Mouse (Mus musculus) lung, postnatal 25 days (tissue): ENCODE measurements around the gene Rbl2.

Experiments
- DNase-seq: peaks from one replicate; pipeline ENCODE4 v3.0.0; 2022; ENCODE audit warnings: low spot score

The Rbl2 gene

DNA sequence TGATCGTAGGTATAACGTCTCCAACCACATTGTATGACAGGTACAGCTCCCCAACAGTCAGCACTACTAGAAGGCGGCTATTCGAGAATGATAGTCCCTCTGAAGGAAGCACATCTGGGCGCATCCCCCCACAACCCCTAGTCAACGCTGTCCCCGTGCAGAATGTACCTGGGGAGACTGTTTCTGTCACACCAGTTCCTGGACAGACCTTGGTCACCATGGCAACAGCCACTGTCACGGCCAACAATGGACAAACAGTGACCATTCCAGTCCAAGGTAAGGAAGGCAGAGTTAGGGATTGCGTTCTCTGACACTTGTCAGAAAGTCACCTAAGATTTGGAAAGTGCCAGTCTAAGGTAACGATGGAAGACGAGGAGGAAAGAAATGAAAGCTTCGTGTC, 36.4 kb downstream of the Rbl2 start:
- DNase-seq = no peak

DNA sequence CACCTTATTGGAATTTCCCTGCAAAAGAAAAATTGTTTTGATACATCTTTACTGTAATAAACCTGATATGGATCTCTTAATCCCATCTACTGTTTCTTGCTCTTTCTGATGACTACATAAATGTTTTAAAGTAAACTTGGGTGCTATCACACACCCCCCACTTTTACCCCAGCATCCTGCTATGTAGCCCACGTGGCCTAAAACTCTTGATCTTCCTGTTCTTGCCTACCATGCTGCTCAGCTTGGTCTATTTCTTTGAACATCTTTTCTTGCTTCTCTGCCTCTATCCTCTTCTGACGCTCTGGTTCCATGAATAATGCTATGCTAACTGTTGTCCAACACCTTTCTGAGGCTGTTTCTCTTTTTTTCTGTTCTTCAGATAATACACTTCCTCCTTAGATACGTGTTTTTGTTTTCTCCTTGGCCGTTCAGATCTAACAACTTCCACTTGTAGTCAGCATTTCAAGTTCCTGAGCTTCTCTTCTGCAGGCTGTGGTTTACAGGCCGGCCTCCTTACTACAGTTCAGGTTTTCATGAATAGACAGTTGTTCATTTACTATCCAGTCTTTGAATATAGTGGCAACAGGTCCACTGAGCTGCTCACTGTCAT, 42.1 kb downstream of the Rbl2 start:
- no peak for DNase-seq

DNA sequence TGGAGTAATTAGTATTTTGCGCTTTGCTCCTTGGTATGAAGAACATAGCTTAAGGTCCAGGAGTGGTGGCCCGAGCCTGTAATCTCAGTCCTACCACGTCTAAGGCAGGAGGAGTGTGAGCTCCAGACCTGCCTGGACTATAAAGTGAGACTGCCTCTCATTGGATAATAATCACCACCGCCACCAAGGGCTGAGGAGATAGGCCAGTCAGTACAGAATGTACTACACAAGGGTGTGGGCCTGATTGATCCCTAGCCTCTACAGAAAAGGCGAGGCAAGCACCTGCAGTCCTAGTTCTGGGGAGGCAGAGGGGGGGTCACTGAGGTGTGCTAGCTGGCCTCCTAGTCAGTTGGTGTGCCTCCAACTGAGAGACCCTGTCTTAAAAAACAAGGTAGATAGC, 44.6 kb downstream of the Rbl2 start:
- no peak for DNase-seq

DNA sequence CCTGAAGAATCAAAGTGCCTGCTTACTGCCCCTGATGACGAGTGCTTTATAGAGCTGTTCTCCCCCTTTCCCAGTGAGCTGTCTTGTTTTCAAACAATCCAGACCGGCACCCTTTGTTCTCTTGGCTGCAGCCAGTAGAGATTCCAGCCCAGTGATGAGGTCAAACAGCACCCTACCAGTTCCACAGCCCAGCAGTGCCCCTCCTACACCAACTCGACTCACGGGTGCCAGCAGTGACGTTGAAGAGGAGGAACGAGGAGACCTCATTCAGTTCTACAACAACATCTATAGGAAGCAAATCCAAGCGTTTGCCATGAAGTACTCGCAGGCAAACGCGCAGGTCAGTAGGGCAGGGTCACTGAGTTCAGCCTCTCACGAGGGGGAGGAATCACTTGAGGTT, 45.1 kb downstream of the Rbl2 start:
- DNase-seq = no peak

DNA sequence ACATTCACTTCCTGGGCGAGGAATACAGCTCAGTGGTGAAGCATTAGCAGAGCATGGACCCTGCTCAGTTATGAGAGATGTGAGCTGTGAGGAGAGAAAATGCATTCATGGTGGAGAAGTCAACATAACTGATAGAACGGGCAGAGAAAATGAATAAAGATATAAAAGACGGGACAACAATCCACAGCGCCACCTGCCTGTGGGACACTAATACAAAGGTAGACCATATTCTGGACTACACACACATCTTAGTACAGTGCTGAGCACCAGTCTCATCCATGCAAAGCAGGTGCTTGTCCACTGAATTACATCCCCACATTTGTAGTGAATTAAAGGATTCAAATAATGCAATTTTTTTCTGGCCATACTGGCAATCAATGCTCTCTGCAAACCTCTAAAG, 47.7 kb downstream of the Rbl2 start:
- no peak for DNase-seq

DNA sequence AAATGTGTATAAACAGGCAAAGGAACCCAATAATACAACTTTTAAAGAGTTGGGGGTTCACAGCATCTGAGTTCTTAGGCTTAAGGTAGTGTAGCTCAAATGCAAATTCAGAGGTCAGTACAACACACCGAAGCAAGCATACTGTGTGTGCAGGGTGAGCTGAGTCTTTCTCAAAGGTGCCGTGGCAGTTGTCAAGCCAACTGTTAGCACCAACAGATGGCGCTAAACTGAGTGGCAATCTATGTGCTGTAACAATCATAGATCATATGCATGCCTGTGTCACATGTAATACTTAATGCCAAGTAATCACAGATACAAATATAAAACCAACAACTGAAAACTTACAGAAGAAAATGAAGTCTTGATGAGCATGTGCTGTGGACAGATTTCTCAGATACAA, 48.3 kb downstream of the Rbl2 start:
- DNase-seq = no peak

DNA sequence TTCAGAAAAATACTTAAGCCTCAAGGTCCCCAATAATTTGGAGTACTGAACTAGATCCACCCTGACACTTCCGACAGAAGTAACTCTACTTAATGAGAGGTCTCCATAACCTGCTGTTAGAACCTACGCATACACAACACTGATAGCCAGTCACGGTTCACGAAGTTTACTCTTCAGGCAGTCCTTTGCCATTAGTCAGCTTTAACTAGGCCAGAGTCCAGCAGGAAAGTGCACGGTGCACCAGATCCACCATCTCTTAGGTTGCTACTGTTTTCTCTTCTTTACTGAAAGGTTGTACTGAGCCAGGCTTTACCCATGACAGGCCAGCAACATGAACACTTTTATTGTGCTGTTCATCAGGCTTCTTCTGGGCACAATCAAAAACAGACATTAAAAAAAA, 54.5 kb downstream of the Rbl2 start:
- no peak for DNase-seq

DNA sequence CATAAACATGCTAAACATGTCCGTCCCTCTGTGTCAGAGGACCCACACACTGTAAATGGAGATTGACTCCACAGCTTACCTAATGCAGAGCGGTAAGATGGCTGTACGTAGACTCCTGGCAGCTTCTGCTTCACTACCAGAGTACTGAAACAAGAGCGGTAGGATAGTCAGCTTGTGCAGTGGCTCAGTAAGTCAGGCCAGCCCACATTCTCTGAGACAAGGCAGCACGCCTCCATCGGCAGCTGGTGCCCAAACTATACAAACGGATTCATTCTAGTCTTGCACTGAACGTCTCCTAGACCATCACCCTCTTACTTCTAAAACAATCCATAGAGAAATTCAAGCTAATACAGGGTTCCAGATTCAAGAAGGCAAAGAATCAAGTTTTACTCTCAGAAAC, 56.9 kb downstream of the Rbl2 start:
- no peak for DNase-seq

DNA sequence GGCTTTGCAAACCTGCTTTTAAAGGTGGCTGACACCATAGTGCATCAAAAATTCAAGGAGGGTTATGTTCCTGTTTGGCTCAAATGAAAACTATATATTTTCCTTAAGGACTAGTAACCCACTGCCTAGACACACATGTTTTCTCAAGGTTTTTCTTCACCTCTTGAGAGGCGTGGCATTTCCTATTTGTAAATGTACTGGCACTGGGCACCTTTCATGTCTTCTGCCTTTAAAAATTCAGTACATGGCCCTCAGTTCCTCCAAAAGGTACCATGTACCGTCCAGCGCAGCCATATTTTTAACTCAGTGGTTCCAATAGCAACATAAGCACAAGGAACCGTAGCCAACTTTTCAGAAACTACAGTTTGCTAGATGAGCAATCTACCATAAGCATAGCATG, 62.9 kb downstream of the Rbl2 start:
- DNase-seq = no peak

DNA sequence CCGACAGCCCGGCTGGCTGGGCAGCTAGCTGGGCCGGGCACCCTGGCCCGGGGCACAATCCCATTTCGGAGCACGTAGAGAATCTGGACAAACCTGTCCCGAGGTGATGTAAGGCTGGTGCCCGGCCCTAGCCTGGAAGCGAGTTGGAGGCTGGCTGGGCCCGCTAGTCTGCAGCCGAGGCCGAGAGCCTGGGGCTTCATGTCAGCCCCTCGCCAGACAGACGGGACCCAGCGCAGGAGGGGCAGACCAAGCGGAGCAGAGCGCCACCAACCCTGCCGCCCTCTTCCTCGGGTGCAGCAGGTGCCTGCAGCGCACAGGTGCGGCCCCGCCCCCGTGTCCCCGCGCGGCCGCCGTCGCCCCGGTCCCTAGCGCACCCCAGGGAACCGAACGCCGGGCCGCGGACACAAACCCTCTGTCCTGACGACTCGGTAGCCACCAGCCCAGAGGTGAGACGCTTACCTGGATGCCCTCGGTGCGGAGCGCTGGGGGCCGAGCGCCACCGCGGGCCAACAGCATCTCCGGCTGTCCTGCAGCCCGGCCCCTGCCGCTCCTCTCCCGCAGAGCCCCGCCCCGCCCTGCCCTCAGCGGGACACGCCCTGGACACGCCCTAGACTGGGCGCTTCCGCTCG, 63.7 kb downstream of the Rbl2 start:
- DNase-seq = no peak

DNA sequence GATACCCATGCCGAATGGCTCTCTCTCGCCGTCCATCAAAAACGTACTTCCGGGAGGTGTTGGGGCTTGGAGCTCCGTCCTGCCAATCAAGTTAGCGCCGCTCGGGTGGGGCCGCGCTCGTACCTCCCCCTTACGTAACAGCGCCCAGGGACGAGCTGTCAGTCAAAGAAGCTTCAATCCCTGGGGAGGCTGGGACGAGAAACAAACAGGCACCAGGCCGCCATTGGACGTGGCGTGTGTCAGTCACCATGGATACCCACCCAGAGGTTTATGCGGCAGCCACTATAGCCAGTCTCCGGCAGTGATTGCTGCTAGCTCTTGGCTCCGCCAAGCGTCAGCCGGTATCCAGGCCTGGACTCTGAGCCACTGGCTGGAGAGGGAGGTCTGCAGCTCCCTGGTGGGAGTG, 64.2 kb downstream of the Rbl2 start:
- peak; percentile 100 for DNase-seq

DNA sequence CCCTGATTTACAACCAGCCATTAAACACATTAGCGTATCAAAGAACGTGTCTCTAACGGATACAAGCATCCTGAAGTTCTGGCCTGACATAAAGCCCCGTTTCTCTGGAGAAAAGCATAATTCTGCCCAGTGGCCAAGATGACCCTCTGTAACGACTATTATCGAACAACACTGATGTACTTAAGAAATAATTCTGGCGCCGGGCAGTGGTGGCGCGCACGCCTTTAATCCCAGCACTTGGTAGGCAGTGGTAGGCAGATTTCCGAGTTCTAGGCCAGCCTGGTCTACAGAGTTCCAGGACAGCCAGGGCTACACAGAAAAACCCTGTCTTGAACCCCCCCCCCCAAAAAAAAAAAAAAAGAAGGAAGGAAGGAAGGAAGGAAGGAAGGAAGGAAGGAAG, 64.8 kb downstream of the Rbl2 start:
- DNase-seq = no peak

DNA sequence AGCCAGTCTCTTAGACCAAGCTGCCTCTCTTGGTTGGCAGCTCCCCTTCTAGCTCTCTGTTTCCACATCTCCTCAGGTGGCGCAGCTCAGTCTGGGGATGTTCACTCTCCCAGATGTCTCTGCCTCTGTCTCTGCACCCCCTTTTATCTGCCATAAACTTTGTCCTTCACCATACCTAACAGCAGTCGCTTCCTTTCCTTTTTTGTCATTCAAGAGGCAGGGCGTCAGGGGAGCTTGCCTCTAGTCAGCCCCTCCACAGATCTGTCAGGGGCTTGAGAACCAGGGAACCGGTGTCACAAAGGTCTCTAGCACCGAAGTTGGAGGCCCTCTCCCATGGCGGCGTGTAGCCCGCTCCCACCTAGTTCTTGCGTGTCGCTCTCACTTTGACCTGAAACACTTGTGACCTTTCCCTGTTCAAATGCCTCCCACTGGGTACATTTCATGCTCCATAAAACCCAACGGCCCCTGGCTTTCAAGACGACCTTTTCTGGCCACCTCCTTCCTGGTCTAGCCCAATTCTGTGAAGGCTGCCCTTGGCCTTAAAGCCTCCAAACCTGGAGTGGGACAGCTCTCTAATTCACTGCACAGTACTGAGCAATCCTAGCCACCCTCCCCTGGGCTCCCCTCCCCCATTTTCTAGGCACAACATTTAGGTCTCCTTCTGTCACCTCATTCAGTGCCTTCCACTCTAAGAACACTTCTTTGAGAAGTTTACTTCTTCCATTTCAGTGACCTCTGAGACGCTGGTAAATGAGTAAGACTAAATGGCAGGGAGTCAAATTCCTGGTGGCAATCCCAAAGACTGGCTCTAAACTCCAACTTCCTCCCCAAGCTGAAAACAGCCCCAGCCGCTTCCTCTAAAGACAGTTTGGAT, 65.7 kb downstream of the Rbl2 start:
- peak; percentile 23 for DNase-seq

DNA sequence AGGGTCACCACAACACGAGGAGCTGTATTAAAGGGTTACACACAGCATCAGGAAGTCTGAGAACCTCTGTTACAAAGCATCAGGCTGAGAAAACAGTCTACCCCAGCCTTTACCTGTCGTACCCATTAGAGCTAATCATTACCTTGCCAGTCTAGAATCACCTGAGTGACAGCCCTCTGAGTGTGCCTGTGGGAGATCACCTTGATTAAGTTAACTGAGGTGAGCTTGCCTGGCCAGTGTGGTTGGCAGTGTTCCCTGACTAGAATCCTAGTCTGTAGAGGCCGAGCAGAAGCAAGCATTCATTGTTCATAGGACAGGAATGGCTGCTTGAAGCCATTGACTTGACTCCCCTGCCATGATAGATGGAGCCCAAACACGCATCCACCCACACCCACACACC, 71.0 kb downstream of the Rbl2 start:
- no peak for DNase-seq

DNA sequence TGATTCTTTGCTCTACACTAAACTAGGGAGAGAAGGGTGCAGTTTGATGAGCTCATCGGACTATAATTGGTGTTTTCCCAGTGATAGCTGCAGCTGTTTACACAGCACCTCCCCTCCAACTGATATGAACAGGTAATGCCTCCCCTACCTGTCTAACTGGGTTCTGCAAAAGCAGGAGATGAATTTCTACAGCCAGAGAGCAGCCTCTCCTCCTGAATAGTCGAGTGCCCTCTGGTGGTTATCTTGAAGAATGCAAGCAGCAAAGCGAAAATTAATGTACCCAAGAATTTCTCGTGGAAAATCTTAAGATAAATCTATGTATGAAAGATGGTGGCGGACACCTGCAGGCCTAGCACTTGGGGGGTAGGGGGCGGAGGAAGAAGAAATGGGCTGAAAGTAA, 77.9 kb downstream of the Rbl2 start:
- peak; percentile 60 for DNase-seq

DNA sequence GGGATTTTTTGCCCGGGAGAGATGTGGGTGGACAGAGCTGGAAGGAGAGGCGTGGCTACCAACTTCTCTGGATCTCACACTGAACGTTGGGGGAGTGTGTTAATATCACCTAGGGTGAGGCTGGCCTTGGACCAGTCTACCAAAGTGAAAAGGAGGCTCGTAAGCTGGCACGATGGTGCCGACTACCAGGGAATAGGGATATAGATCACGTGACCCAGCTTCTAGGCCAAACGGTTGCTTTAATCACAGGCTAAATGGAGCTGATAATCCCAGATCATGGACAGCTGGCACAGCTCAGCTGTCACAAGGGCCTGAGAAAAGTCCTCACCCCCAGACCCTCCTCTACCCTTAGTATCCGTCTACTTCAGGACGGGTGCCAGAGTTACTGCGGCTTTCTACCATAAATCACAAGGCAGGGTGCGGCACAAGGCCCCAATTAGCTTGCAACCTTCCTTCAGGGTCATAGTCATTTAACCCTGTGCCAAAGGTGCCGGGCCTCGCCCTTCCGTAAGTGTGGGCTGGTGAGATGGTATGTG, 78.9 kb downstream of the Rbl2 start:
- no peak for DNase-seq

DNA sequence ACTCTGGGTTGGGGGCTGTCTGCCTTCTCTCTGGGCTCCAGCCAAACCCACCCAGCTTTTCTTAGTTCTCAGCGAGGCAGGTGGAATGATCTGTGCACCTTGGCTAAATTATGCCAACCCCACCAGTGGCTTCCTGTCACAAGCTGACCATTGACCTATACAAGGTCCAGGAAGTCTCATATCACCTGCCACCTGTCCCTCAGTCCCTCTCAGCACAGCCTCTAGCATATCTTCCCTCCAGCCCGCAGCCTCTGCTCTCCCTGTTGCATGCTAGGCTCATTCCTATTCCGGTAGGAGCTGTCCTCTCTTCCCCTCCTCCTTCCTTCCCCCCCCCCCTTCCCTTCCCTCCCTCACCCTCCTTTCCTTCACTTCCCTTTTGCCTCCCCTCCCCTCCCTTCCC, 79.4 kb downstream of the Rbl2 start:
- DNase-seq = no peak

DNA sequence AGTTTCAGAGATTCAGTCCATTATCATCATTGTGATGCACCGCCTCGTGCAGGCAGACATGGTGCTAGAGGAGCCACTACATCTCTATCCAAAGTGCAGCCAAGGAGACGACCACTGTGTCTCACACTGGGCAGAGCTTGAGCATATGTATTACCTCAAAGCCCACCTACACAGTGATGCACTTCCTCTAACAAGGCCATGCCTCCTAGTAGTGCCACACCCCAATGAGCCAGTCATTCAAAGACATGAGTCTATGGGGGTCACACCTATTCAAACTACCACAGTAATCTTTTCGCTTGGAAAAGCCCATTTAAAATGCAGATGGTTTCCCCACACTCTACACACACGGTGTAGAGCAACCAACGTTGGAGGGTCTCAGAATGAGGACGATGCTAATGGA, 81.7 kb downstream of the Rbl2 start:
- DNase-seq = no peak

DNA sequence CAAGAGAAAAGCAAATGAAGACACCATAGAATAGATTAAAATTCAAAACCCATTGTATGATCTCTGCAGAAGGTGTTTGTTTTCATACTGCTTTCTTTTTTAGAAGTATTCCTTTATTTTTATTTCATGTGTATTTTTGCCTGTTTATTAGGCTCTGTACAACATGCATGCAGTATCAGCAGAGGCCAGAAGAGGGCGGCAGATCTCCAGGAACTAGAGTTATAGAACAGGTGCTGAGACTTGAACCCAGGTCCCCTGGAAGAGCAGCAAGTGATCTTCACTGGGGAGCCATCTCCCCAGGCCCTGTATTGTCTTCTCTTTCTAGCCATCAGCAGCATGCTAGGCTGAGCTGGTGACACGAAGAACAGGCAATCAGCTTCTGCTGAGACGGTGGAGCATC, 84.0 kb downstream of the Rbl2 start:
- DNase-seq = no peak

DNA sequence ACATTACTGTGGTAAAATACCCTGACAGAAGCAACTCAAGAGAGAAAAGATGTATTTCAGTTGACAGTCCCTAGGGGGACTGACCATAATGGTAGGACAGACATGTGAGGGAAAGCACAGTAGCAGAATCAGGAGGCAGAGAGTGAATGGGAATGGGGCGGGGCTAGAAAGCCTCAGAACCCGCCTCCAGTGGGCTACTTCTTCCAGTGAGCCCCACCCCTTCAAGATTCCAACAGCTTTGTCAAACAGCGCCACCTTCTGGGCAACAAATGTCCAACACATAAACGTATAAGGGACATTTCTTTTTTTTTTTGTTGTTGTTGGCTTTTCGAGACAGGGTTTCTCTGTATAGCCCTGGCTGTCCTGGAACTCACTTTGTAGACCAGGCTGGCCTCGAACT, 84.7 kb downstream of the Rbl2 start:
- DNase-seq = peak; percentile 46

DNA sequence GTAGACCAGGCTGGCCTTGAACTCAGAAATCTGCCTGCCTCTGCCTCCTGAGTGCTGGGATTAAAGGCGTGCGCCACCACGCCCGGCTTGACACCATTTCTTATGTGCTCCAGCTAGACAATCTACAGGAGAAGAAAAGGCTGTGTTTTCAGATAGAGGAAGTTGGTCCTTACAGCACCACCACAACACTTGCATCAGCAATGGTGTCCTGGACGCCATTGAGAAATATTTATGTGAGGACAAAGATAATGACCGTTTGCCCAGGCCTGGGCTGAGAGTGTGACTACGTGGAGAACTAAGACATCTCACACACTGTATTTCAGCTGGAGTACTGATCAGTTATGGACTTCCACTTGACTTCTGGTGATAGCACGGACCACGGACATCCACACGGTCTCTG, 88.8 kb downstream of the Rbl2 start:
- DNase-seq = no peak

DNA sequence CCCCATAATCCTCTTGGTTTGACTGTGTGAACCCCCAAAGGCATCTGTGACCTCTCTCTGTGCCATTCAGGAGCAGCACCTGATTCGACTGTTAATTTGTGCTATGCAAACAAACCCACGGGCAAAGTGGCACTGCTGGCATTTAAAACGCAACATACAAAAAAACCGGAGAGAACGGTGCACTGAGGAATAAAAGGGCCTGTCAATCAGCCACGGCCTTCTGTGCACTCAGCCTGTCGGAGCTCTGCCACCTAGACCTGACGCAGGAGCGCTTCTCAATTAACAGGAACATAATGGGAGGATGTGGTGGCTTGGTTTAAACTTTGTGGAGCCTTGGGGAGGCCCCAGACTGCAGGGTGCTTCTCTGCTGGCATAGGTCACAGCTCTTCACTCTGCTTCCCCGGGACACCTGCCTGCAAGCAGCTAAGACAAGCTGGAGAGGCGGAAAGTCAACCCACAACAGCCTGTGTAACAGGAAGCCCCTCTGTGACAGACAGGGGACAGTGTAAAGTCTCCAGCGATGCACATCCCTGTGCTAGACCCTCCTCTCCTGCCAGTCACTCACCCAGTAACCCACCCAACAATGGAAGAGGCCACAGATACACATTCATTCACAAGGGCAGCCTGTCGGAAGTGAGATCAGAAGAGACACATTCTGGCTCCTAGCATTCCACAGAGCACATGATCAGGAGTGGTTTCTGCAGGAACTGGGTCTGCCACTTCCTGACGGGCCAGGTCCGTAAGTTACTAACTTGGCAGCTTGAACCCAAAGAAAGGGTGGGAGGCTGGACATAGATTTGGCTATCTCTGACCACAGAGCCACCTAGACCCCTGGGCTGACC, 90.3 kb downstream of the Rbl2 start:
- no peak for DNase-seq
